Mouse (Mus musculus) monocyte, adult 5-6 weeks (primary cell): ENCODE results near the gene Wdr90. TPM values are rescaled to one million over a fixed set of nuclear protein-coding genes. Genes with fewer than 3 reads are reported as not detected.

Source experiments
- total RNA-seq: library from RNA; stranded (forward); fragments of 200-1000, 200-491, 200-594 nt; gene quantifications from 3 replicates; pipeline ENCODE4 v1.2.3, GENCODE M21; 2017

Gene Wdr90
- total RNA-seq, 1 experiment from 2014 or later, result 3.4 TPM

Other genes starting within 250 kb of the Wdr90 start
- gene Gng13, start 144.3 kb downstream of the Wdr90 start, total RNA-seq, result not detected in 3 replicates
- 1.1 to 5.0 TPM (median 3.0 TPM) in 3 replicates for gene Chtf18, start 134.1 kb downstream of the Wdr90 start, total RNA-seq
- gene Rpusd1, start 133.8 kb downstream of the Wdr90 start, total RNA-seq, result 0.95 to 2.5 TPM in 2 of 3 replicates, not detected in the other
- gene Mslnl, start 125.5 kb downstream of the Wdr90 start, total RNA-seq, result not detected in 3 replicates
- gene Msln, start 107.1 kb downstream of the Wdr90 start, total RNA-seq, result not detected in 3 replicates
- 22.3 to 32.1 TPM (median 27.3 TPM) in 3 replicates for gene Narfl, start 87.7 kb downstream of the Wdr90 start, total RNA-seq
- 16.0 to 49.1 TPM (median 25.3 TPM) in 3 replicates for gene Haghl, start 75.8 kb downstream of the Wdr90 start, total RNA-seq
- not detected in 3 replicates for gene Ccdc78, start 74.9 kb downstream of the Wdr90 start, total RNA-seq
- 30.7 to 53.7 TPM (median 38.7 TPM) in 3 replicates for gene Fam173a, start 68.6 kb downstream of the Wdr90 start, total RNA-seq
- not detected in 3 replicates for gene AC134908.4, start 65.8 kb downstream of the Wdr90 start, total RNA-seq
- 5.1 to 6.4 TPM (median 6.1 TPM) in 3 replicates for gene Metrn, start 64.4 kb downstream of the Wdr90 start, total RNA-seq
- gene Fbxl16, start 52.4 kb downstream of the Wdr90 start, total RNA-seq, result not detected in 3 replicates
- 10.7 to 16.6 TPM (median 15.6 TPM) in 3 replicates for gene Wdr24, start 37.9 kb downstream of the Wdr90 start, total RNA-seq
- 7.9 to 20.3 TPM (median 11.0 TPM) in 3 replicates for gene Jmjd8, start 32.6 kb downstream of the Wdr90 start, total RNA-seq
- gene Stub1, start 28.1 kb downstream of the Wdr90 start, total RNA-seq, result 74.5 to 81.4 TPM (median 75.3 TPM) in 3 replicates
- 1.8 TPM in 1 of 3 replicates, not detected in the others for gene Rhbdl1, start 24.2 kb downstream of the Wdr90 start, total RNA-seq
- gene Gm20683, start 19.7 kb downstream of the Wdr90 start, total RNA-seq, result 0.43 to 2.9 TPM (median 2.1 TPM) in 3 replicates
- gene Rhot2, start 16.6 kb downstream of the Wdr90 start, total RNA-seq, result 17.6 to 38.7 TPM (median 34.3 TPM) in 3 replicates
- gene Mcrip2, start 7.3 kb upstream of the Wdr90 start, total RNA-seq, result 1.1 to 5.7 TPM (median 1.6 TPM) in 3 replicates
- 1.3 to 10.0 TPM (median 7.0 TPM) in 3 replicates for gene Mettl26, start 13.6 kb upstream of the Wdr90 start, total RNA-seq
- 1.0 to 2.1 TPM (median 1.4 TPM) in 3 replicates for gene Wfikkn1, start 19.4 kb upstream of the Wdr90 start, total RNA-seq
- 3.5 to 7.1 TPM (median 3.8 TPM) in 3 replicates for gene Rab40c, start 58.2 kb upstream of the Wdr90 start, total RNA-seq
- 13.5 to 34.1 TPM (median 18.4 TPM) in 3 replicates for gene Pigq, start 83.4 kb upstream of the Wdr90 start, total RNA-seq
- not detected in 3 replicates for gene Nhlrc4, start 83.5 kb upstream of the Wdr90 start, total RNA-seq
- gene A930017K11Rik, start 91.1 kb upstream of the Wdr90 start, total RNA-seq, result not detected in 3 replicates
- 2.3 to 6.6 TPM (median 6.1 TPM) in 3 replicates for gene Capn15, start 124.3 kb upstream of the Wdr90 start, total RNA-seq
- gene Rab11fip3, start 208.1 kb upstream of the Wdr90 start, total RNA-seq, result 0.32 to 4.0 TPM (median 1.2 TPM) in 3 replicates
- 7.7 to 13.9 TPM (median 12.5 TPM) in 3 replicates for gene Decr2, start 228.8 kb upstream of the Wdr90 start, total RNA-seq
- 1.1 TPM in 1 of 3 replicates, not detected in the others for gene Nme4, start 234.1 kb upstream of the Wdr90 start, total RNA-seq